Mouse (Mus musculus) neural tube, embryonic 10.5 days (tissue): Measurements from ENCODE around the gene Dqx1.

Experiments used
- DNase-seq: peaks from one replicate; pipeline ENCODE4 v3.0.0-alpha.2; 2017; ENCODE audit warnings: low spot score; ENCODE audit errors: extremely low spot score

Dqx1 gene

GRCm38 (mm10) chr6:83057790-83058189 lies at the start of gene Dqx1:
Gene Dqx1 (plus strand): TSS chr6:83057844.
- no peak for DNase-seq

GRCm38 (mm10) chr6:83008659-83009058 lies 49.0 kb upstream of the Dqx1 start:
- no peak for DNase-seq

- no peak for DNase-seq
Measured at GRCm38 (mm10) chr6:83010010-83010409, 47.6 kb upstream of the Dqx1 start.

DNA sequence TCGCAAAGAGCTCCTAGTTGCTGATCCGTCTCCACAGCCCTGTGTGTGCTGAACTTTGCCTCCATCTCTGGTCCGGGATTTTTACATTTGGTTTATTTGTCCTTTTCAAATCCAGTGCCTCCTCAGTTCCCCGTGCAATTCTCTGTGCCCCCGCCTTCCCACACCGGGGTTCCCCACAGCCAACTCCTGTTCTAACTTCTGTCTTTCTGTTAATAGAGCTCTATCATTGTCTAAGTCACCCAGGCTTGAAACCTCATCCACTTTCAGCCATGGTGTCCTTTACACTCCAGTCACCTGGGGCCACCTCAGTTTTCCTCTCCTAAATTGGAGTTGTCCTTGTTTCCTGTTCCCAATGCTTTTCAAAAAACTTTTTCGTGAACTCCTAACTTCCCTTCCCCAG lies 46.4 kb upstream of the Dqx1 start:
- no peak for DNase-seq

DNA sequence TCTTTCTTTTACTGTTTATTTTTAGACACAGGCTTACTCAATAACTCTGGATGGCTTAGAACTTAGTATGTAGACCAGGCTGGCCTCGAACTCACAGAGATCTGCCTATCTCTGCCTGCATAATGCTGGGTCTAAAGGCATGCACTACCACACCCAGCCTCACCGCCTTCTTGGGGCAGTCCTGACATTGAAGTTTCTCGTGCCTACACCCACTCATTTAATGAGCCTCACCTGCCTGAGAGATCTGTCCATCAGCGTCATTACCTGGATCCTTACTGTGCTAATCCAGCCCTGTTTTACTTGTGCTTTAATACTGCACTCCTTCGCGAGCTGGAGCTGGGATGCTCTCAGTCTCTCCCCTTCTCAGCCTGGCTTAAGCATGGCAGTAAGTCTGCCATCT lies 45.9 kb upstream of the Dqx1 start:
- no peak for DNase-seq

DNA sequence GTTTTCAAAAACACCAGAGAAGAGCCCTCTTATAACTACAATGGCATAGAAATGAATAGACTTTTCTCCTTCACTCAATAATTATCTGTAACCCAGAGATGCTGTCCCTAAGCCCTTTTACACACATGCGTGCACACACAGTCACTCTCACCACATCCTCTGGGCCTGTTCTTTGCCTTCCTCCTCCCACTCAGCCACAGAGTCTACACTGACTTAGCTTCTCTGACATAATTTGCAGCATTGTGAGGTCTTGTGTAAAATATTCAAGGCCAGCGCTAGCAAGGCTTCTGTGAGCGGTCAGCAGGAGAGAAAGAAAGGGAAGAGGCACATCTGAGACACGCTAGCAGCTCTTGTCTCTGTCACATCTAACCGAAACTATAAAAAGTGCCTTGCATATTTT lies 44.2 kb upstream of the Dqx1 start:
- DNase-seq: no peak

DNA sequence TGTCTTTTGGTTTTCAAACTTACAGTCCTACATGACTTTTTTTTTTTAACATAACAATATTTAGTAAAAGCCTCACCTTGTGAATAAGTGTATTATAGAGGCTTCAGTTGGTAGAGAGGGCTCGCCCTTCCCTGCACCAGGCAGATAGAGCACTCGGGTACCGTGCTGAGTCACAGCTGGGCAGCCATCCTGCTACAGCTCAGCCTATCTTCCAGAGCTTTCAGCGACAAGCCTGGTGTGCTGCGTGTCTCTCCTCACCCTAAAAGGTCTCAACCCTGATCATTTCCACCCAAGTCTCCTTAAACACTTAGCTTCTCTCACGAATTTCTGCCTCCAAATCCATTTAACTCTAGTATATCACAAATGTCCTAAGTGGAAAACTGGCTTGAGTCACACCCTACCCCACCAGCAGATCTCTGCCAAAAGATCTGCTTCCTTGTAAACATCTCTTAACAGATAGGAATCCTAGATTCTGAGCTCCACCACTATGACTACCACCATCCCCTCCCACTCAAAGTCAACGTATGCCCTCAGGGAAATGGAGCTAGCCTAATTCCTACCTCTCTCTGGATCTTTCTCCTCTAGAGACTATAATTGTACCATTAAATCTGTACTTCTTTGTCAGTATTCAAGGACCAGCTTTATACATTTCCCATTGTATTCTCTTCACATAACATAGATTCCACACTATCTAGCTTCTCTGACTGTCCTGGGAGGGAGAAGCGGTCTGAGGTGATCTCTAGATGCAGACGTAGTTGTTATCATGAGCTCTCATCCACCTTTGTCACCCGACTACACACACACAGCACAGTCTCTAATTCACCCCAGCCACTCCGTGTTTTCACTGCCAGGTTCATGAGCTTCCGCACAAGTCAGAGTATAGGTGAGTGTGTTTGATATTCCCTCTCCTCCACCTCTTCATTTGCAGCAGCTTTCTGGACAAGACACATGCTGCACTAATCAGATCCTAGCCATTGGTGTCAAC lies 42.9 kb upstream of the Dqx1 start:
- DNase-seq: no peak

DNA sequence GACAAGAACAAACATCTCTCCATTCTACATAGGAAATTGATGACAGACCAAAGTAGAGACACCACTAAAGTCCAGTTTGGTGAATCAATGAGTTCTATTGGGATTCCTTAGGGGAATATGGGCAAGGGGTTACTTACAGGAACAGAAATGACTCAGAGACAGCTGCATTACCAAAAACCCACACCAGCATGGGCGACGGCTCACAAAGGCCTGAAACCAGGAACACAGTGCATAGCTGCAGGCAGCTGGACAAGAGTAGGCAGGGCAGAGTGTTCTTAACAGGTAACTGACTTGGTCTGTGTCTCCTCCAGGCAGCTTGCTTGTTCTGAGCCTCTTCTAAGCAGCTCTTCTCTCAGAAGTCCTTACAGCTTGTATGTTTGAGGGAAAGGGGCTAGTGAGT lies 41.9 kb upstream of the Dqx1 start:
- DNase-seq: no peak

GRCm38 (mm10) chr6:83017190-83017589 lies 40.5 kb upstream of the Dqx1 start:
- DNase-seq: no peak

DNA sequence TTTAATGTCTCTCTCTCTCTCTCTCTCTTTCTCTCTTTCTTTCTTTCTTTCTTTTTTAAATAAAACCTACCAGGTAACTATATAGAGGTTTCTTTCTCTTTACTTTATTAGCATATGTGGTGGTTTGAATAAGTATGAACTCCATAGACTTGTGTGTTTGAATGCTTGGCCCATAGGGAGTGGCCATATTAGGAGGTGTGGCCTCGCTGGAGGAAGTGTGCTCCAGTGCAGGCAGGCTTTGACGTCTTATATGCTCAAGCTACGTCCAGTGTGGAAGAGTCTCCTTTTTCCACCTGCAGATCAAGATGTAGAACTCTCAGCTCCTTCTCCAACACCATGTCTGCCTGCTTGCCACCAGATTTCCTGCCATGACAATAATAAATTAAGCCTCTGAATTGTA lies 38.6 kb upstream of the Dqx1 start:
- DNase-seq: no peak

DNA sequence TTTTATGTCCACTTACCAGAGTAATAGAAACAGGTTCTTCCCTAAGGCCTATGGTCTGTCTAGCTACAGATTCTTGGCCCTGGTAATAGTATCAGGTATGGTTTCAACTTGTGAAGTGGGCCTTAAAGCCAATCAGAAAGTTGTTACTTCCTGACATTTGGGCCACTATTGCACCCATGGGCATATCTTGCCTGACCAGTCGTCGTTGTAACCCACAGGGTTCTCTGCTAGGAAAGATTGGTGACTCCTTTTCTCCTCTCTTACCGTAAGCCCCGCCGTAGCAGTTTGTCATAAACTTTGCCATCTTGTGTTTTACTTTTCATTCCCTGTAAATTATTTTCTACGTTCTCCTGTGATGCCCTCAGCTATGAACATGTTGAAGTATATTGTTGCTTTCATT lies 37.5 kb upstream of the Dqx1 start:
- DNase-seq: no peak

DNA sequence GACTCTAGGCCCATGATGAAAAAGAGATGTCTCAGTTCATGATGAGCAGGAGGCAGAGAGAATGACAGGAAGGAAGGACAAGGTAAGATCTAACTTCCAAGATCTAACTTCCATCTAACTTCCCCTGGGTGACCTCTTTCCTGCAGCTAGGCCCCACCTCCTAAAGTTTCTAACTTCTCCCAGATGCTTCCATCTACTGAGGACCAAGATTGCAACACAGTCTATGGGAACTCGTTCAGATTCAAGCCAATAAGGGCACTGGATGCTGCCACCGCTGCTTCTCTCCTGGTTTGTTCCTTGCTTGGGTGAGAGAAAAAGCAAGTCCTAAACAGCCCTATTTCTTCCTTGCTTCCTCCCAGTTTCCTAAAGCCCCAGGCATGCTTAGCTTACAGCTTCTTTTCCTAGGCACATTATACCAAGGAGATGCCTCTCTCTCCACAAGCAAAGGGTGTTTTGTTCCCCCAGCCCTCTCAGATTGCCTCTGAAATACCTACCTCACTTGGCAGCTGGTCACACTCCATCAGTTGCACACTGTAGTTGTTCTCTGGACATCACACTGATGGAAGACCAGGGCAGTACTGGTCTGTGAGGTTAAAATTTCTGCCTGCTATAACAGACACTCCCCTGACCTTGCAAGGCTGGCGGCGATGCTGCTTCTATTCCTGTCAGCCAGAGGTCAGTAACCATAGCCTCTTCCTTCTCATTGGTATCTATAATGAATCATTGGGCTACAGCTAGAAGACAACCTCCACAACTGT lies 36.6 kb upstream of the Dqx1 start:
- DNase-seq: no peak

DNA sequence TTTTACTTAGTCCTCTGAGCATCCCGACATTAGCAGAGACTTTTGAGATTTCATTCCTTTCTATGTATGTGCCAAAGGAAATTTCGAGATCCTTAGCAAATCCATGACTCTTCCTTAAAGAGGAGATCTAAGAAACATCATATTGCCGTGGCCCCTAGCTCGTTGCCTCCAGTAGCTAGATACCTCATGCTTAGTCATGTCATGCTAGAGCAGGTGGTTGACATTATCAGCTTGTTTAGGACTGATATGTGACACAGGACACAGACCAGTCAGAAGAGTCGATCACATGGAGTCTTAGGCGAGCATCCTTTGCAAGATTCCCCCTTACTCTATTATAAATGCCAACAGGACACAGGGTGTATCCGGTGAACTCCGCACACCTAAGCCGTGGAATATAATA lies 34.6 kb upstream of the Dqx1 start:
- DNase-seq: no peak

DNA sequence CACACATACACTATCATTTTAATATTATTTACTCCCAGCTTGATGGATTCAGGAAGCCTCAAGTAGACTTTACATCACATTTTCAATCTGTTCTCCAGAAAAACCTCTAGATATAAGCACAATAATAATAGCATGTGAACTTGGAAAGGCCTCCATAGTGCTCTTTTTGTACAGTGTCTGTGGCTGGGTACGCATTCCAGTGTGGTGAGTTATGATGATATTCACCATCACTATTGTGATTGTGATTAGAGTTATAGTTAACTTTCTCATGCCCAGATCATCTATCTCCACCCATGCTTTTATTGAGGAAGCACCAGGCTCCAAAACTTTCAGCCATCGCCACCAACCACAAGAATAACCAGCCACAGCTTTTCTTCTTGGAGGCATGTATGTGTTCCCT lies 33.9 kb upstream of the Dqx1 start:
- no peak for DNase-seq

GRCm38 (mm10) chr6:83024421-83024820 lies 33.2 kb upstream of the Dqx1 start:
- DNase-seq: no peak

DNA sequence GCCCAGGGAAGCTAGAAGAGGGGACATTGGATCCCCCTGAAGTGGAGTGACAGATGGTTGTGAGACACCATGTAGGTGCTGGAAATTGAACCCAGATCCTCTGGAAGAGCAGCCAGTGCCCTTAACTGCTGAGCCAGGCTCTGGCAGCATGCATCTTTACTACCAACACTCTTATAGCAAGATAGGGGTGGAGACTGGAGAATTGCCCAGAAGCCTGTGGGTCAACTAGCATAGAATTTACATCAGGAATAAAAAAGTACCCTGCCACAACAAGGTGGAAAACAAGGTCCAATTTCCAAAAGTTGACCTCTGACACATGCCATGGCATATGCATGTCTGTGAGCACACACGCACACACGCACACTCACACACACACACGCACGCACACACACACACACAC lies 32.4 kb upstream of the Dqx1 start:
- DNase-seq: no peak

DNA sequence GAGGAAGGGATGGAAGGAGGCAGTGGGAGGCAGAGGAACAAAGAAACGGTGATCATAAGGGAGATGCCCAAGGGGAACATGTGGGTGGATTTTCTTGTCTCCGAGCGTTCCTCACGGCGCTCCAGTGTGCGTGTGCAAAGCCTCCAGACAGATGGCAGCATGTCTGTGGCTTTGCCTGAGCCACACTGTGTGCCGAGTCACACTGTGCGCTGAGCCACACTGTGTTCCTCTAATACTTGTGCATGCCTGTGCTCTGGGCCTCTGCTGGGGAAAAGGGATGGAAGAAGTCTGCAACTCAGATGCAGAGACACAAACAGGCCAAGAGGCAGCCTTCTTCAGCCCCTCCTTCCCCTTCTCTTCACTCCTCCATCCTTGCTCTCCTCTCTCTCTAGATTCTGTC lies 30.4 kb upstream of the Dqx1 start:
- no peak for DNase-seq

GRCm38 (mm10) chr6:83027706-83028105 lies 29.9 kb upstream of the Dqx1 start:
- no peak for DNase-seq

GRCm38 (mm10) chr6:83029777-83030176 lies 27.9 kb upstream of the Dqx1 start:
- no peak for DNase-seq

- DNase-seq: no peak
Measured at GRCm38 (mm10) chr6:83031111-83031510, 26.5 kb upstream of the Dqx1 start.

- no peak for DNase-seq
Measured at GRCm38 (mm10) chr6:83031921-83032590, 25.6 kb upstream of the Dqx1 start.

GRCm38 (mm10) chr6:83032769-83033191 lies 24.9 kb upstream of the Dqx1 start:
- DNase-seq: peak; percentile 74
